ENCODE assay signal across 8 mouse cellular contexts in the genomic region with DNA sequence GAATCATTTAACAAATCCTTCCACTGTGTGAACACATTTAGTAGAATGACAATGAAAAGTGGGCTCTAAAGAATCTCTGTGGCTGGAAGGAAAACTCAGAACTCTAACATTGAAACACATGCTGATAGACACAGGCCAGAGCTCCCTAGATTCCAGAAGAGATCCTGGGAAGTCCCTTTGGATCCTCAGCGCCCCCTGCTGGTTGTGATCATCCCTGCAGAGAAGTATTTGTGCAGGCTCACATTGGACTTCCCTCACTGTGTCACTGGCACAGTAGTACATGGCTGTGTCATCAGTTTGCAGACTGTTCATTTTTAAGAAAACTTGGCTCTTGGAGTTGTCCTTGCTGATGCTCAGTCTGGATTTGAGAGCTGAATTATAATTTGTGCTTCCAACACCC.
A peak's percentile ranks its signal among the peaks of the same experiment; 100 is the strongest.
DNase-seq lines count a peak whose midpoint lies in the region; TF ChIP-seq lines count a peak whose summit lies in the region.
"Not testable (repeated sequence)": the region's sequence is repeated elsewhere in the genome, so short reads cannot be mapped to it uniquely, and the experiment has no call there.

No protein-coding gene starts in this region.

- peak; percentile 32; the same call in 1 of the 2 replicates for TF ChIP-seq CTCF in kidney, adult 2 months (conservative IDR thresholded peaks at IDR 0.05; ENCODE audit: insufficient read depth, insufficient read length, low read depth, low read length)
- TF ChIP-seq CTCF in thymus, adult 2 months (IDR thresholded peaks at IDR 0.05; ENCODE audit: borderline replicate concordance, control insufficient read depth, extremely low read depth, insufficient read depth, low read length, poor library complexity) = not testable (repeated sequence)

- not testable (repeated sequence) for H3K27ac ChIP-seq in kidney, adult 2 months (ENCODE audit: insufficient read depth, low read depth, low read length); thymus, adult 2 months (ENCODE audit: control insufficient read depth, insufficient read depth, low read length)

- DNase-seq in 3T3-L1 (ENCODE audit: low read depth, low spot score) (peak; percentile 14), R1 (ENCODE audit: low read depth, low spot score) (peak; percentile 69), liver (peak; percentile 5)
- DNase-seq in c-Kit-positive CD71-negative TER-119-negative erythroid progenitor cells, embryonic 14.5 days (ENCODE audit: low read depth) = peak; percentile 7
- peak; percentile 20 for DNase-seq in forelimb bud, embryonic 11.5 days (ENCODE audit: low read depth, low spot score)
- not testable (repeated sequence) for DNase-seq in kidney, adult 2 months
- DNase-seq in naive thymus-derived CD4-positive, alpha-beta T cell, adult 2 months (ENCODE audit: low read depth) = peak; percentile 7
- DNase-seq in thymus, adult 2 months = peak; percentile 8

- WGBS in kidney, adult 2 months = 0% methylated on average over 1 of the region's 1 CpGs
- 0% methylated on average over 1 of the region's 1 CpGs for WGBS in thymus, adult 2 months

- H3K36me3 ChIP-seq in kidney, adult 2 months (ENCODE audit: control insufficient read depth, insufficient read depth, low read length); thymus, adult 2 months (ENCODE audit: control insufficient read depth, insufficient read depth, low read length): not testable (repeated sequence)

- H3K4me3 ChIP-seq in kidney, adult 2 months (ENCODE audit: insufficient read depth, low read depth, low read length); thymus, adult 2 months (ENCODE audit: control insufficient read depth, insufficient read depth, low read length): not testable (repeated sequence)

- H3K4me1 ChIP-seq in kidney, adult 2 months (ENCODE audit: control insufficient read depth, insufficient read depth, low read length); thymus, adult 2 months (replicated peaks; ENCODE audit: control insufficient read depth, insufficient read depth, low read length): not testable (repeated sequence)

- TF ChIP-seq POLR2A in kidney, adult 2 months (IDR thresholded peaks at IDR 0.05; ENCODE audit: low read depth, low read length); thymus, adult 2 months (IDR thresholded peaks at IDR 0.05; ENCODE audit: control insufficient read depth, extremely low read depth, insufficient read depth, low read length, poor library complexity): not testable (repeated sequence)

- H3K27me3 ChIP-seq in kidney, adult 2 months (replicated peaks; ENCODE audit: control insufficient read depth, insufficient read depth, low read length); thymus, adult 2 months (ENCODE audit: control insufficient read depth, insufficient read depth, low read length): not testable (repeated sequence)
